Mouse (Mus musculus) heart, postnatal 10 days (tissue): Measurements from ENCODE around the gene Gm3667. TPM values are rescaled to one million over a fixed set of nuclear protein-coding genes. Genes with fewer than 3 reads are reported as not detected.
A peak's percentile ranks its signal among the peaks of the same experiment; 100 is the strongest.
"Not testable (repeated sequence)": the region's sequence is repeated elsewhere in the genome, so short reads cannot be mapped to it uniquely, and the experiment has no call there.

Source experiments
- DNase-seq, 2 experiments: peaks; one replicate each; pipeline ENCODE4 v3.0.0; 2021
- intact Hi-C: fragments of 180-260 bp; cut with DNase I; formaldehyde crosslinking; loops from one replicate; pipeline ENCODE4 v1.15.1; 2025
- total RNA-seq, 2 experiments: library from RNA; stranded (reverse); gene quantifications; 2 replicates each; pipeline ENCODE4 v1.2.3; 2021

The Gm3667 gene
- 1 to 10 TPM in 1 of 2 experiments, under 1 TPM in 1; 0.74 to 1.1 TPM for total RNA-seq

DNA sequence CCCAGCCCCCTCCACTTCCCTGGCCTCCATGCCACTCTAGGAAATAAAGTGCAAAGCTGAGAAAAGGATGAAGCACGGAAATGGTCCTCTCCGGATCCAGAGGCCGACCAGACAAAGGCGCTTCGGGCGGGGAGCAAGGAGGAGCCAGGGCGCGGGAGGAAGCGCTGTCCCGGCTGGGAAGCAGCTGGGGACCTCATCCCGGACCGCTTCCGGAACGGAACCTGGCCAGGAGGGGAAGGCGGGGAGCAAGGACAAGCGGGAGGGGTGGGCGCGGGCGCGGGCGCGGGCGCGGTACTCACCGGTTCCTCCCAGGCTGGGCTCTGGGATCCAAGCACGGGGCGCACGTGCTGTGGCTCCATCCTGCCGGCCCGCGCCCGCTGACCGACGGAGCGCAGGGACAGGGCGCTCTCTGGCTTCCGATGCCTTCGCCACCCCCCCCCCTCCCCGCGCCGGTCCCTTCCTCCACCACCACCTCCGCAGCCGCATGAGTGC lies at the start of gene Gm3667:
TSS of gene Gm3667 (minus strand) at position 442 of the 492 bp plus-strand sequence.
- intact Hi-C loops: not testable (repeated sequence)
- peak; percentile 14 to 28 for DNase-seq

GRCm38 (mm10) chr14:6899881-6900280 lies 10.1 kb upstream of the Gm3667 start:
- intact Hi-C loops, DNase-seq: not testable (repeated sequence)

GRCm38 (mm10) chr14:6888811-6889210 lies 951 bp downstream of the Gm3667 start:
- peak; percentile 13 to 32 for DNase-seq
- intact Hi-C loops: not testable (repeated sequence)

DNA sequence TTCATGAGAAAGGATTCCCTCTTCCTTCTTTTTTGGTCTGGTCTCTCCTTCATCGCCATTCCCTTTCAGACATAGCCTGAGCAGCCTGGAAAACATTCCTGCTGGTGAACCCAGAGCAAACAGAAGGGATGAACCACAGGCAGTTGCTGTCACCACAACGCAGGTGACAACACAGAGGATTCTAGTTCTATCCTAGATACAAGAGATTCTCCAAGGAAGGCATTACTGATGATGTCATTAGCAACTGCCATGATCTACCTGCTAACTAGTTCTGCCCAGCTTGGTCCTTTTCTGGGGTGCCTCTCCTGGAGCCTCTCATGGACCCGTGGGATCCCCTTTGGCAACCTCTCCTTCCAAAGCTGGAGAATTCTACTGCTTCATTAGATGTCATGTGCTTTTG lies 49.6 kb downstream of the Gm3667 start, which contains the start of gene Gm3642:
TSS of gene Gm3642 (minus strand) at position 101 of the 400 bp plus-strand sequence.
- DNase-seq, intact Hi-C loops: not testable (repeated sequence)

GRCm38 (mm10) chr14:6823297-6823696 lies 66.5 kb downstream of the Gm3667 start:
- DNase-seq: not testable (repeated sequence)

More at GRCm38 (mm10) chr14:6823297-6823696, 66.5 kb downstream of the Gm3667 start:
- intact Hi-C loops: not testable (repeated sequence)

Other genes starting within 250 kb of the Gm3667 start
- gene Gm10251, start 205.8 kb downstream of the Gm3667 start, total RNA-seq: not detected
- not detected for gene Gm8050, start 169.7 kb downstream of the Gm3667 start, total RNA-seq
- gene Gm3636, start 147.6 kb downstream of the Gm3667 start, total RNA-seq: 1 to 10 TPM; 1.0 to 1.9 TPM
- under 1 TPM; 0.17 to 0.34 TPM for gene Gm8362, start 115.6 kb downstream of the Gm3667 start, total RNA-seq
- not detected for gene Gm3642, start 49.7 kb downstream of the Gm3667 start, total RNA-seq
- gene Gm6356, start 83.9 kb upstream of the Gm3667 start, total RNA-seq: not detected
- gene Gm10406, start 137.5 kb upstream of the Gm3667 start, total RNA-seq: under 1 TPM; 0.40 to 0.57 TPM
- not detected for gene Gm3685, start 155.0 kb upstream of the Gm3667 start, total RNA-seq
- under 1 TPM; 0.22 to 0.29 TPM for gene Gm3696, start 210.7 kb upstream of the Gm3667 start, total RNA-seq
- not detected for gene Gm6676, start 235.4 kb upstream of the Gm3667 start, total RNA-seq